Mouse (Mus musculus) forebrain, embryonic 16.5 days (tissue): Measurements from ENCODE around the gene Slc38a10. TPM values are rescaled to one million over a fixed set of nuclear protein-coding genes. Genes with fewer than 3 reads are reported as not detected.

Experiments used
- ATAC-seq: fragments of 200-750 bp; cut with Nextera tagmentation; 2 replicates; pipeline ENCODE4 v1.8.0; 2017; ENCODE audit warnings: mild to moderate bottlenecking, moderate library complexity
- H3K27ac ChIP-seq: fragments of 300-500 bp; sonication (generic); 2 replicates; pipeline ENCODE4 v1.5.1; 2014; ENCODE audit warnings: low read length, control low read depth
- H3K27me3 ChIP-seq: fragments of 300-500 bp; sonication (generic); replicated peaks from 2 replicates; pipeline ENCODE4 v1.6.1; 2014; ENCODE audit warnings: low read length; ENCODE audit not compliant: control insufficient read depth, insufficient read depth
- H3K36me3 ChIP-seq: fragments of 300-500 bp; sonication (generic); 2 replicates; pipeline ENCODE4 v1.6.1; 2014; ENCODE audit not compliant: control insufficient read depth, insufficient read depth
- H3K4me1 ChIP-seq: fragments of 300-500 bp; sonication (generic); replicated peaks from 2 replicates; pipeline ENCODE4 v1.6.1; 2014; ENCODE audit warnings: low read length; ENCODE audit not compliant: control insufficient read depth, insufficient read depth
- H3K4me2 ChIP-seq: fragments of 300-500 bp; sonication (generic); 2 replicates; pipeline ENCODE4 v1.6.1; 2014; ENCODE audit warnings: mild to moderate bottlenecking, low read length, control low read depth
- H3K4me3 ChIP-seq: fragments of 300-500 bp; sonication (generic); replicated peaks from 2 replicates; pipeline ENCODE4 v1.5.1; 2014; ENCODE audit warnings: mild to moderate bottlenecking, low read length, control low read depth
- H3K9ac ChIP-seq: fragments of 300-500 bp; sonication (generic); replicated peaks from 2 replicates; pipeline ENCODE4 v1.6.1; 2014; ENCODE audit warnings: low read depth, low read length, control low read depth
- H3K9me3 ChIP-seq: fragments of 300-500 bp; sonication (generic); 2 replicates; pipeline ENCODE4 v1.6.1; 2016; ENCODE audit warnings: low read length; ENCODE audit not compliant: control insufficient read depth
- WGBS: fragments of 180-500 bp; shearing (Covaris S2); extraction: QIAGEN DNeasy Blood & Tissue Kit; methylation state at CpG from one replicate; pipeline ENCODE4 v1.1.7; 2014; 5-methylcytosine and 5-hydroxymethylcytosine counted together
- polyA plus RNA-seq: library from polyadenylated mRNA; unstranded; fragments of >200 nt; fragmentation: Nextera tagmentation; extraction: Ambion mirVana; gene quantifications from 2 replicates; pipeline ENCODE4 v1.2.1, GENCODE M21; 2015

Slc38a10 gene
- polyA plus RNA-seq, 1 experiment from 2014 or later = 110 TPM

DNA sequence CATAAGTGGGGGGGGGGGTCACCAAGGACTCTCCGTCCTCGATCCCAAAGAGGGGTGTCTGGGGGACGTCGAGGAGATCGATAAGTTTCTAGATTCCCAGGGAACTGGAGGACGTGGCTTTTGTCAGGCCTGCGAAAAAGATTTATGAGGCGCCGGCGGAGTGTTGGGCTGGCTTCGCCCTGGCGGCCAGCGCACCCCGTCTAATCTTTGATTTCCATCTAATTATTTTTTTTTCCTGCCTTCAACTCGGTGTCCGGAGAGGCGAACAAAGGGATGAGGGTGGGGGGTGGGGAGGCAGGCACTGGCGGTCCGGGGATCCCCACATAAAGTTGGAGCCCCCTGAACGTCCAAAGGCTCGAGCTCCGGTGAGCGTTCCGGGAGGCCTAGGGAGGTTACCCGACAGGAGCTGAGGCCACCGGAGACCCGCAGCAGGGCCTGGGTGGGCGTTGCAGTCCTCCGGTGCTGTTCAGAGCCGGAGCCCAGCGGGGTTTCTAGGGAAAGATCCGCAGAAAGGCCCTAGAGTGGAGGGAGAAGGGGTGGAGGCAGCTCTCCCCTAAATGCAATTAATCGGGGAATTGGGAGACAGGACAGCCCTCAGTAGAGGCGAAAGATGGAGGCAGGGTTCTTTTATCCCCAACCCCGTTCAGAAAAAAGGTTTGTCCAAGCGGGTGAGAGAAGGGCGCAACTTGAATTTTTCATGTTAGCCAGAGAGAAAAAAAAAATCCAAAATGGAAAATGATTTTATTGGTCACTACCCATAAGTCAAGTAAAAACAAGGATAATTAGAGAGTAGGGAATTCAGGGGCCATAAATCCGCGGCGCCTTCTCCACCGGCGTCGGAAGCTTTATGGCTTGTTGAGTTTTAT, 36.3 kb upstream of the Slc38a10 start:
- H3K36me3 ChIP-seq = no peaks in the 10 kb centered on the region
- H3K27ac ChIP-seq = peak overlapping the region; percentile 95
- no peaks in the 10 kb centered on the region for H3K27me3 ChIP-seq
- peak overlapping the region; percentile 92 for H3K4me2 ChIP-seq
- H3K9me3 ChIP-seq = no peaks in the 10 kb centered on the region
- H3K9ac ChIP-seq = peak overlapping the region; percentile 92
- H3K4me3 ChIP-seq = peak overlapping the region; percentile 77
- WGBS = 1% methylated on average over 43 of the region's 43 CpGs
- H3K4me1 ChIP-seq = peaks cover 35% of the 10 kb centered on the region
- no peak for ATAC-seq

DNA sequence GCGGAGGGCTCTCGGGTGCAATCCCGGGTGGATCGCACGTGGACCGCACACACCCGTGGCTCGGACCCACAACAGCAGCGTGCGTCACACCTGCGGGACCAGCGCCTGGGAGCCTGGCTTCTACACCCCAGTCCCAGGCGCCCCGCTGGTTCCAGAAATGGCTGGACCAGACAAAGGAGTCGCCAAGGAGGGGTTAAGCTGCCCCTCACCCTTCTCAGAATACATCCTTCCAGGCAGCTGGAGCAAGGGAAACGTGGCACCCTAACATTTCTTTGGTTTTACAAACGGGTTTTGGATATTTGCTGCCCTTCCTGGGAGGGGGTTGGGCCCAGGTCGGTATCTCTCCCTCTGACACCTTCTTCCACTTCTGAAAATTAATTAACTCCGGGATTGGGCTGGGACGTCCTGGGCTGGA, 35.7 kb upstream of the Slc38a10 start:
- Histone ChIP-seq H3K4me1 (peaks cover 35% of the 10 kb centered on the region), H3K4me2 (peak overlapping the region; percentile 92), H3K27me3 (no peaks in the 10 kb centered on the region), H3K36me3 (no peaks in the 10 kb centered on the region), H3K9me3 (no peaks in the 10 kb centered on the region), H3K4me3 (peak overlapping the region; percentile 77), H3K27ac (0 out of 2 replicates have a peak overlapping the region, but pooled peaks have one; percentile 8), H3K9ac (peak overlapping the region; percentile 92)
- under 1% methylated on average over 20 of the region's 20 CpGs for WGBS
- no peak for ATAC-seq

DNA sequence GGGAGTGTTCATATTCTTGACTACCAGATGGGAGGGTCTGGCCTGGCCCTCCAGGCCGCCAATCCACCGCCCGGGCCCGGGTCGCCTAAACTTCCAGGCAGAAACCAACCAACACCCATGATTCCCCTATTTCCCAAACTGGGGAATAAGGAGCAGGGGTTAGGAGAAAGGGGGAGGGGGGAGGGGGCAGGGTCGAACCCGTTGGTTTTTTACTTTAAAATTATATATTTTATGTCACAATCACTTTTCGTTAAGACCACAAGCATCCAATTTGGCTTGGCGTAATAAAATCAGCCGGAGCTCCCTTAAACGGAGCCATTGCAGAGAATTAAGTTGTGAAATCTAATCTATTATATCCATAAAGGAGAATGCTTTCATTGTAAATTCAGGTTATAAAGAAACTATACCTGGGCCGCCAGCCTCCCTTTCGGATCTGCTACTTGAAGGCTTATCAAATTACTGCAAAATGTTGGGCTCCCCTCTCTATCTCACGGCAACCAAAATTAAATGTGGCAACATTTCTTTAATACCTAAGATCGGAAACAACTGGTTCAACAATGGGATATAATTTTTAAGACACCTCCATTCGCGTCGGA, 35.1 kb upstream of the Slc38a10 start:
- peak overlapping the region; percentile 63 for H3K27ac ChIP-seq
- H3K4me3 ChIP-seq = peak overlapping the region; percentile 77
- no peaks in the 10 kb centered on the region for H3K9me3 ChIP-seq
- ATAC-seq = no peak
- H3K4me2 ChIP-seq = peak overlapping the region; percentile 92
- H3K36me3 ChIP-seq = no peaks in the 10 kb centered on the region
- H3K4me1 ChIP-seq = peaks cover 35% of the 10 kb centered on the region
- H3K27me3 ChIP-seq = no peaks in the 10 kb centered on the region
- H3K9ac ChIP-seq = peak overlapping the region; percentile 92
- 9% methylated on average over 18 of the region's 18 CpGs for WGBS

- Histone ChIP-seq H3K36me3 (no peaks in the 10 kb centered on the region), H3K4me2 (peak overlapping the region; percentile 92), H3K9ac (peak overlapping the region; percentile 92), H3K4me3 (peak overlapping the region; percentile 77), H3K27ac (peak overlapping the region; percentile 63), H3K9me3 (no peaks in the 10 kb centered on the region), H3K4me1 (peaks cover 34% of the 10 kb centered on the region), H3K27me3 (no peaks in the 10 kb centered on the region)
- WGBS = 1% methylated on average over 54 of the region's 54 CpGs
- no peak for ATAC-seq
These were observed 34.4 kb upstream of the Slc38a10 start for GRCm38 (mm10) chr11:120185316-120186141.

- Histone ChIP-seq H3K9ac (peak overlapping the region; percentile 92), H3K27ac (peak overlapping the region; percentile 63), H3K9me3 (no peaks in the 10 kb centered on the region), H3K4me3 (peak overlapping the region; percentile 77), H3K4me1 (peaks cover 30% of the 10 kb centered on the region), H3K4me2 (peak overlapping the region; percentile 92), H3K27me3 (no peaks in the 10 kb centered on the region), H3K36me3 (no peaks in the 10 kb centered on the region)
- ATAC-seq = no peak
- WGBS = 10% methylated on average over 16 of the region's 16 CpGs
These were observed 33.5 kb upstream of the Slc38a10 start for GRCm38 (mm10) chr11:120184371-120185315.

DNA sequence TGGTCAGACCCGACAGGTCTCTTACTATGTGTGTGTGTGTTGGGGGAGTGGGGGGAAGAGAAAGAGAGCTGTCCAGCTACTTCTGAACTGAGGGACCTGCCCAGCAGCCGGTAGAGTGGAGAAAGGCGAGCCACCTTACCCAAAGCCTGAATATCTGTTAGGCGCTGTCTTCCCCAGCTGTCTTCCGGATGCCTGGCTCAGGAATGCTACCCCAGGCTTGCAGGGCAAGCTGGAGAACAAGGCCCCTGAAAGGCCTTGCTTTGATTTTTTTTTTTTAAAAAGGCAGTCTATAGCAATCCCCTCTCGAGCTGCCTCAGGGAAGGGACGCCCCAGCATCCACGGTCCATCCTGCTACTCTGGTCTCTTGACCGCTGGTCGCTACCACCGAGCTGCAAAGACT, 32.6 kb upstream of the Slc38a10 start:
- H3K4me1 ChIP-seq = peaks cover 30% of the 10 kb centered on the region
- no peak for ATAC-seq

GRCm38 (mm10) chr11:120183180-120183579, 32.0 kb upstream of the Slc38a10 start:
- H3K27me3 ChIP-seq = no peaks in the 10 kb centered on the region
- no peak overlapping the region for H3K4me2 ChIP-seq
- no peak overlapping the region for H3K9ac ChIP-seq
- H3K4me3 ChIP-seq = no peak overlapping the region
- H3K27ac ChIP-seq = no peak overlapping the region
- no peaks in the 10 kb centered on the region for H3K9me3 ChIP-seq
- 20% methylated on average over 1 of the region's 1 CpGs for WGBS
- H3K36me3 ChIP-seq = no peaks in the 10 kb centered on the region
- no peak for ATAC-seq
- H3K4me1 ChIP-seq = peaks cover 30% of the 10 kb centered on the region

More for the DNA sequence above, 32.6 kb upstream of the Slc38a10 start:
- Histone ChIP-seq H3K9me3 (no peaks in the 10 kb centered on the region), H3K36me3 (no peaks in the 10 kb centered on the region), H3K9ac (no peak overlapping the region), H3K4me2 (no peak overlapping the region), H3K27me3 (no peaks in the 10 kb centered on the region), H3K4me3 (no peak overlapping the region), H3K27ac (no peak overlapping the region)
- WGBS = 43% methylated on average over 11 of the region's 11 CpGs

DNA sequence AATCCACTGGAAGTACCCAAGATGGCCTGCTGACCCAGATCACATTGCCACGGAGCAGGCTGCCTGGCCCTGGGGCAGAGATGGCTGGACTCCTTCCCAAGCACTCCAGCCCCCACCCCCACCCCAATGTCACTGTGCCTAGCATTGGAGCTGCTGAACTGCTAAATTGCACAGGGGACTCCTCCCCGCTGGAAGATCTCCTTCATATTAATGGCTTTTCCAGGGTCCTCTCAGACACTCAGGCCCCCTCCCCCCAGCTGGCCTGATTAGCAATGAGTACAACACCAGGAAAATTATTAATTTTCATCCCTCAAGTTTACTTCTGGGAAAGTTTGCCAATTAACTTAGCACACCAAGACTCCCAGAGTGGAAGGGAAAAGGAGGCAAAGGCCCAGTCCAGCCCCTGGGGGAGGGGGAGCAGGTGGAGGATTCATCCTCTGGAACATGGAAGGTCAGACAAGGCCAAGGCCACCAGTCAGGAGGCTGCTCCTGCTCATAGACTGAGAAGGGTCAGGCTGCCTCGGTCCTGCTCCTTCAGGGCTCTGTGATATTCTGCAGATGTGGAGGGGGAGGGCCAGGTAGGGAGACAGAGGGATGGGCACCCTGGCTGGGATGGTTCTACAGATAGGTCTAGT, 31.4 kb upstream of the Slc38a10 start:
- no peaks in the 10 kb centered on the region for H3K27me3 ChIP-seq
- peaks cover 30% of the 10 kb centered on the region for H3K4me1 ChIP-seq
- no peaks in the 10 kb centered on the region for H3K36me3 ChIP-seq
- H3K4me3 ChIP-seq = no peak overlapping the region
- H3K4me2 ChIP-seq = no peak overlapping the region
- H3K9ac ChIP-seq = no peak overlapping the region
- H3K9me3 ChIP-seq = no peaks in the 10 kb centered on the region
- no peak overlapping the region for H3K27ac ChIP-seq
- 44% methylated on average over 3 of the region's 3 CpGs for WGBS
- ATAC-seq = no peak
